Mouse (Mus musculus) stomach, postnatal 0 days (tissue): ENCODE measurements around the gene Olfr646. TPM values are rescaled to one million over a fixed set of nuclear protein-coding genes. Genes with fewer than 3 reads are reported as not detected.

Experiments
- ATAC-seq: fragments of 200-750 bp; cut with Nextera tagmentation; 2 replicates; pipeline ENCODE4 v1.8.0; 2017; ENCODE audit not compliant: low FRiP score, low TSS enrichment
- DNase-seq: peaks from one replicate; pipeline ENCODE4 v3.0.0-alpha.2; 2016; ENCODE audit warnings: low spot score
- H3K27ac ChIP-seq: fragments of 300-500 bp; sonication (generic); replicated peaks from 2 replicates; pipeline ENCODE4 v1.5.1; 2014; ENCODE audit warnings: mild to moderate bottlenecking, control low read depth
- H3K27me3 ChIP-seq: fragments of 300-500 bp; sonication (generic); 2 replicates; pipeline ENCODE4 v1.6.1; 2014; ENCODE audit warnings: low read length; ENCODE audit not compliant: control insufficient read depth, insufficient read depth
- H3K36me3 ChIP-seq: fragments of 300-500 bp; sonication (generic); 2 replicates; pipeline ENCODE4 v1.6.1; 2014; ENCODE audit warnings: low read length, mixed read lengths; ENCODE audit not compliant: control insufficient read depth, insufficient read depth
- H3K4me1 ChIP-seq: fragments of 300-500 bp; sonication (generic); replicated peaks from 2 replicates; pipeline ENCODE4 v1.6.1; 2014; ENCODE audit warnings: antibody characterized with exemption; ENCODE audit not compliant: control insufficient read depth, insufficient read depth
- H3K4me2 ChIP-seq: fragments of 300-500 bp; sonication (generic); replicated peaks from 2 replicates; pipeline ENCODE4 v1.6.1; 2014; ENCODE audit warnings: low read depth, mild to moderate bottlenecking, control low read depth, moderate library complexity
- H3K4me3 ChIP-seq: fragments of 300-500 bp; sonication (generic); 2 replicates; pipeline ENCODE4 v1.5.1; 2014; ENCODE audit warnings: low read depth, low read length, control low read depth
- H3K9ac ChIP-seq: fragments of 300-500 bp; sonication (generic); 2 replicates; pipeline ENCODE4 v1.6.1; 2014; ENCODE audit warnings: mild to moderate bottlenecking, low read length, control low read depth, mixed read lengths
- H3K9me3 ChIP-seq: fragments of 300-500 bp; sonication (generic); 2 replicates; pipeline ENCODE4 v1.6.1; 2016; ENCODE audit warnings: low read length; ENCODE audit not compliant: control insufficient read depth
- CTCF ChIP-seq: IDR thresholded peaks from 2 replicates; pipeline ENCODE4 v1.5.1; 2016; ENCODE audit warnings: antibody characterized with exemption, low read depth, mild to moderate bottlenecking, moderate library complexity
- EP300 ChIP-seq: optimal IDR thresholded peaks from 2 replicates; pipeline ENCODE3; 2016; ENCODE audit warnings: antibody characterized with exemption
- WGBS: fragments of 180-500 bp; shearing (Covaris S2); extraction: QIAGEN DNeasy Blood & Tissue Kit; methylation state at CpG from one replicate; pipeline ENCODE4 v1.1.7; 2014; 5-methylcytosine and 5-hydroxymethylcytosine counted together
- polyA plus RNA-seq: library from polyadenylated mRNA; unstranded; fragments of >200 nt; fragmentation: Nextera tagmentation; extraction: Ambion mirVana; gene quantifications from 2 replicates; pipeline ENCODE4 v1.2.1, GENCODE M21; 2015

Olfr646 gene
- polyA plus RNA-seq, 1 experiment from 2014 or later: not detected

DNA sequence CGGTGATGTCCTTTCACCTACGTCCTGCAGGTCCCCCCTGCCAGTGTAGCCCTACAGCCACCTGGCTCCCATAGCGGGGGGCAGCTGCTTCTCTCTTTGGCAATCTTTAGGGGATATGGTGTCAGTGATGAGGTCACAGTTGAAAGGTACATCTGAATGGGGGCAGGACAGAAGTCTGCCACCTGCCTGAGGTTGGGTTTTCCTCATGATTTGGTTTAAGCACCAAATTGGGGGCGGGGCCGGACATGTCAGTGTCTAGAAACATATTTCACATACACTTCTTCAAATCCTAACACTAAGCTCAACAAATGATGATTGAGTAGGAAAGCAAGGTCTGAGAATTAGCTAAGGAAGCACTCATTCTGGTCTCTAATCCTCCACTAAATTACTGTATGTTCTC, 25.1 kb downstream of the Olfr646 start, which contains the start of gene Ubqln5:
Gene Ubqln5 (minus strand): TSS at position 101 of the 400 bp plus-strand sequence.
- DNase-seq (no peak), ATAC-seq (no peak)
- WGBS: 89% methylated on average over 5 of the region's 5 CpGs
- TF ChIP-seq EP300 (no peak), CTCF (no peak)
- Histone ChIP-seq H3K9me3 (no peaks in the 10 kb centered on the region), H3K36me3 (no peaks in the 10 kb centered on the region), H3K9ac (no peak within 1 kb of the TSS), H3K4me1 (no peaks in the 10 kb centered on the region), H3K4me3 (no peak within 1 kb of the TSS), H3K27ac (no peak within 1 kb of the TSS), H3K27me3 (no peaks in the 10 kb centered on the region), H3K4me2 (no peak within 1 kb of the TSS)

DNA sequence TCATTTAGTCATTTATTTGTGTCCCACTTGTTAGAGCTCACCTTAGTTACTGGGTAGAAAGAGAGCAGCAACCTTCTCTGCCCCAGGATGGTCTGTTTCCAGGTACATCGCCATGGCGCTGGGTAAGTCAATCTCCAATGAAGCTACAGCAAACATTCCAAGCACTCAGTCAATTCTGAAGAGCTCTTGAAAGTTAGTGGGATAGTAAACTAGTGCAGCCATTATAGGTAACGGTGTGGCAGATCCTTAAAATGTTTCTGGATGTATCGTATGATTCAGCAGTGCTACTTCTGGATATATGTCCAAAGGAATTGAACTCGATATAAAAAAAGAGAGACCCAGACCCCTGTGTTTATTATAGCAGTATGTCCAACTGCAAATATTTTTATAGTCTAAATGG, 32.6 kb downstream of the Olfr646 start, which contains the start of gene Olfr643:
Gene Olfr643 (minus strand): TSS at position 101 of the 400 bp plus-strand sequence.
- DNase-seq: no peak

DNA sequence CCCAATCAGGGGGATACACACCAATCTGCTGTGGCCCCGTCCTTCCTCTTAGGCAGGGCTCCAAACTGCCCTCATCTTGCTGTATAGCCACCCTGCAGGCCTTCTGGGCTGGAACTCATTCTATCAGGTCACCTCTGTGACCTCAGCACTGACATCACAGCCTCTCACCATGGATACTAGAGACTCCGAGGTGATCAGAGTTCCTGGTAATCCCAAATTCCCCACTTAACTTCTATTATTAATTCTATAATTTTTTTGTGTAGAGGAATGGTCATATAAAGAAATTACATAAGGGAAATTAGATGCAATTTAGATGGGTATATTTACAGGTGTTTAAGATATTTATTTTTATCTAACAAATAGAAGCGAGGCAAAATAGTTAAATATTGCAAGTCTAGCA, 38.5 kb downstream of the Olfr646 start, which contains the start of gene Ubqln3:
Gene Ubqln3 (minus strand): TSS at position 101 of the 400 bp plus-strand sequence.
- 75% methylated on average over 3 of the region's 3 CpGs for WGBS
- no peaks in the 10 kb centered on the region for H3K27me3 ChIP-seq
- H3K9ac ChIP-seq: no peak within 1 kb of the TSS
- no peak for ATAC-seq
- no peak within 1 kb of the TSS for H3K27ac ChIP-seq
- no peaks in the 10 kb centered on the region for H3K36me3 ChIP-seq
- TF ChIP-seq EP300: no peak
- no peak for TF ChIP-seq CTCF
- H3K4me1 ChIP-seq: no peaks in the 10 kb centered on the region
- no peak for DNase-seq
- H3K4me2 ChIP-seq: no peak within 1 kb of the TSS
- H3K4me3 ChIP-seq: no peak within 1 kb of the TSS
- no peaks in the 10 kb centered on the region for H3K9me3 ChIP-seq

More for the DNA sequence above, 32.6 kb downstream of the Olfr646 start, which contains the start of gene Olfr643:
- WGBS: 79% methylated on average over 5 of the region's 5 CpGs
- TF ChIP-seq CTCF: no peak
- H3K9ac ChIP-seq: no peak within 1 kb of the TSS
- H3K27ac ChIP-seq: no peak within 1 kb of the TSS
- no peak within 1 kb of the TSS for H3K4me2 ChIP-seq
- no peak within 1 kb of the TSS for H3K4me3 ChIP-seq
- no peaks in the 10 kb centered on the region for H3K4me1 ChIP-seq
- H3K27me3 ChIP-seq: no peaks in the 10 kb centered on the region
- no peaks in the 10 kb centered on the region for H3K9me3 ChIP-seq
- no peak for ATAC-seq
- H3K36me3 ChIP-seq: no peaks in the 10 kb centered on the region

DNA sequence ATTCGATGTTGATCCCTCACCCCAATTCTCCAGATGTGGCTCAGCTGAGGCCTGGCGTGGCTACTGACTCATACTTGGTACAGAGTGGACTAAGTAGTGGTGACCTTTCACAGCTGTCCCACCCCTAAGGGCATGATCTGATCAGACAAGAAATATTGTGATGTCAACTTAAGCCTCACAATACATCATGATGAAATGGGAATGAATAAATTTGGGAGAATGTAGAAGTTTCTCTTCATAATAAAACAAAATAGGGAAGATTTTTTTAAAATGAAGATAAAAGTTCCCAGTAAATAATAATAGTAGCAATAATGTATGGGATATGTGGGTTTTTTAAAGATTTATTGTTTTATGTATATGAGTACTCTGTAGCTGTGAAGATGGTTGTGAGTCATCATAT, 45.8 kb downstream of the Olfr646 start, which contains the start of gene Ubqlnl:
Gene Ubqlnl (minus strand): TSS at position 101 of the 400 bp plus-strand sequence.
- no peak for ATAC-seq
- no peak within 1 kb of the TSS for H3K4me3 ChIP-seq
- WGBS: 84% methylated on average over 2 of the region's 2 CpGs
- no peak within 1 kb of the TSS for H3K9ac ChIP-seq
- no peak within 1 kb of the TSS for H3K4me2 ChIP-seq
- no peak for DNase-seq
- no peak for TF ChIP-seq EP300
- no peak for TF ChIP-seq CTCF
- no peak within 1 kb of the TSS for H3K27ac ChIP-seq
- H3K4me1 ChIP-seq: no peaks in the 10 kb centered on the region
- H3K9me3 ChIP-seq: no peaks in the 10 kb centered on the region
- no peaks in the 10 kb centered on the region for H3K27me3 ChIP-seq
- H3K36me3 ChIP-seq: no peaks in the 10 kb centered on the region

Other genes with a start within 250 kb of the Olfr646 start
- not detected in 2 replicates for gene Olfr66, start 218.6 kb upstream of the Olfr646 start, polyA plus RNA-seq
- gene Olfr64, start 210.4 kb upstream of the Olfr646 start, polyA plus RNA-seq: not detected in 2 replicates
- not detected in 2 replicates for gene Olfr65, start 201.4 kb upstream of the Olfr646 start, polyA plus RNA-seq
- gene Olfr631, start 176.0 kb upstream of the Olfr646 start, polyA plus RNA-seq: not detected in 2 replicates
- not detected in 2 replicates for gene Olfr632, start 170.5 kb upstream of the Olfr646 start, polyA plus RNA-seq
- gene Olfr633, start 160.4 kb upstream of the Olfr646 start, polyA plus RNA-seq: not detected in 2 replicates
- 0.01 TPM in 1 of 2 replicates, not detected in the other for gene Olfr635, start 133.7 kb upstream of the Olfr646 start, polyA plus RNA-seq
- gene Olfr638, start 106.1 kb upstream of the Olfr646 start, polyA plus RNA-seq: not detected in 2 replicates
- 0.01 TPM in 1 of 2 replicates, not detected in the other for gene Olfr639, start 87.6 kb upstream of the Olfr646 start, polyA plus RNA-seq
- gene Olfr640, start 79.3 kb upstream of the Olfr646 start, polyA plus RNA-seq: 0.04 TPM in 1 of 2 replicates, not detected in the other
- gene Olfr641, start 69.4 kb upstream of the Olfr646 start, polyA plus RNA-seq: not detected in 2 replicates
- gene Olfr642, start 52.2 kb upstream of the Olfr646 start, polyA plus RNA-seq: not detected in 2 replicates
- gene 4930516K23Rik, start 43.4 kb upstream of the Olfr646 start, polyA plus RNA-seq: not detected in 2 replicates
- gene Olfr644, start 33.0 kb upstream of the Olfr646 start, polyA plus RNA-seq: not detected in 2 replicates
- not detected in 2 replicates for gene Olfr645, start 19.4 kb upstream of the Olfr646 start, polyA plus RNA-seq
- gene Ubqln5, start 25.0 kb downstream of the Olfr646 start, polyA plus RNA-seq: not detected in 2 replicates
- gene Olfr643, start 32.5 kb downstream of the Olfr646 start, polyA plus RNA-seq: not detected in 2 replicates
- gene Ubqln3, start 38.4 kb downstream of the Olfr646 start, polyA plus RNA-seq: not detected in 2 replicates
- not detected in 2 replicates for gene Ubqlnl, start 45.7 kb downstream of the Olfr646 start, polyA plus RNA-seq
- gene Olfm5, start 60.0 kb downstream of the Olfr646 start, polyA plus RNA-seq: not detected in 2 replicates
- gene Olfr648, start 78.5 kb downstream of the Olfr646 start, polyA plus RNA-seq: 0.07 and 0.08 TPM in 2 replicates
- not detected in 2 replicates for gene Olfr649, start 91.1 kb downstream of the Olfr646 start, polyA plus RNA-seq
- gene Trim6, start 113.9 kb downstream of the Olfr646 start, polyA plus RNA-seq: 0.74 and 0.83 TPM in 2 replicates
- 2.0 and 2.7 TPM in 2 replicates for gene Trim34a, start 139.6 kb downstream of the Olfr646 start, polyA plus RNA-seq
- gene Trim5, start 183.2 kb downstream of the Olfr646 start, polyA plus RNA-seq: 0.35 and 0.51 TPM in 2 replicates
- 5.8 and 6.8 TPM in 2 replicates for gene Trim12a, start 210.6 kb downstream of the Olfr646 start, polyA plus RNA-seq
- not detected in 2 replicates for gene Trim34b, start 224.6 kb downstream of the Olfr646 start, polyA plus RNA-seq
- 1.1 and 1.2 TPM in 2 replicates for gene Trim12c, start 248.5 kb downstream of the Olfr646 start, polyA plus RNA-seq